Mouse (Mus musculus) midbrain, embryonic 10.5 days (tissue): ENCODE results near the gene Slain2. TPM values are rescaled to one million over a fixed set of nuclear protein-coding genes. Genes with fewer than 3 reads are reported as not detected.
"Not testable (repeated sequence)": the region's sequence is repeated elsewhere in the genome, so short reads cannot be mapped to it uniquely, and the experiment has no call there.

Experiments used
- DNase-seq: peaks from one replicate; pipeline ENCODE4 v3.0.0-alpha.2; 2017; ENCODE audit warnings: low spot score
- H3K27ac ChIP-seq: fragments of 300-500 bp; sonication (generic); replicated peaks from 2 replicates; pipeline ENCODE4 v1.5.1; 2016; ENCODE audit warnings: mild to moderate bottlenecking
- H3K27me3 ChIP-seq: fragments of 300-500 bp; sonication (generic); 2 replicates; pipeline ENCODE4 v1.6.1; 2016; ENCODE audit warnings: low read depth, mild to moderate bottlenecking; ENCODE audit not compliant: poor library complexity, severe bottlenecking
- H3K36me3 ChIP-seq: fragments of 300-500 bp; sonication (generic); 2 replicates; pipeline ENCODE4 v1.6.1; 2016; ENCODE audit warnings: mild to moderate bottlenecking, moderate library complexity
- H3K4me1 ChIP-seq: fragments of 300-500 bp; sonication (generic); 2 replicates; pipeline ENCODE4 v1.6.1; 2016
- H3K4me3 ChIP-seq: fragments of 300-500 bp; sonication (generic); 2 replicates; pipeline ENCODE4 v1.5.1; 2016; ENCODE audit warnings: mild to moderate bottlenecking, moderate library complexity
- H3K9me3 ChIP-seq: fragments of 300-500 bp; sonication (generic); replicated peaks from 2 replicates; pipeline ENCODE4 v1.6.1; 2016; ENCODE audit warnings: mild to moderate bottlenecking
- WGBS: fragments of 180-500 bp; shearing (Covaris S2); methylation state at CpG from one replicate; pipeline ENCODE4 v1.1.7; 2016; 5-methylcytosine and 5-hydroxymethylcytosine counted together
- polyA plus RNA-seq: library from polyadenylated mRNA; unstranded; fragments of >200 nt; fragmentation: Nextera tagmentation; extraction: Ambion mirVana; gene quantifications from 2 replicates; pipeline ENCODE4 v1.2.1, GENCODE M21; 2016

Gene Slain2
- polyA plus RNA-seq, 1 experiment from 2014 or later, result 16.5 TPM

DNA sequence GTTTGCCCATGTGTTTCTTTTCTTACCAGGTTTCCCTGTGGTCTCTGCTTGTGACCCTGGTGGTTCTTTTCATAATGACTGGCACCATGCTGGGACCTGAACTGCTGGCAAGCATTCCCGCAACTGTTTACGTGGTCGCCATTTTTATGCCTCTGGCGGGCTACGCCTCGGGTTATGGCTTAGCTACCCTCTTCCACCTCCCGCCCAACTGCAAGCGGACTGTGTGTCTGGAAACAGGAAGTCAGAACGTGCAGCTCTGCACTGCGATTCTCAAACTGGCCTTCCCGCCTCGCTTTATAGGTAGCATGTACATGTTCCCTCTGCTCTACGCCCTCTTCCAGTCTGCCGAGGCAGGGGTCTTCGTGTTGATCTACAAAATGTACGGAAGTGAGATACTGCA, 97.7 kb downstream of the Slain2 start:
- WGBS, result 94% methylated on average over 16 of the region's 16 CpGs
- not testable (repeated sequence) for H3K4me3 ChIP-seq, H3K36me3 ChIP-seq, H3K27ac ChIP-seq, DNase-seq, H3K9me3 ChIP-seq
- H3K27me3 ChIP-seq, result peaks cover 68% of the 10 kb centered on the region
- H3K4me1 ChIP-seq, result peaks cover 19% of the 10 kb centered on the region

DNA sequence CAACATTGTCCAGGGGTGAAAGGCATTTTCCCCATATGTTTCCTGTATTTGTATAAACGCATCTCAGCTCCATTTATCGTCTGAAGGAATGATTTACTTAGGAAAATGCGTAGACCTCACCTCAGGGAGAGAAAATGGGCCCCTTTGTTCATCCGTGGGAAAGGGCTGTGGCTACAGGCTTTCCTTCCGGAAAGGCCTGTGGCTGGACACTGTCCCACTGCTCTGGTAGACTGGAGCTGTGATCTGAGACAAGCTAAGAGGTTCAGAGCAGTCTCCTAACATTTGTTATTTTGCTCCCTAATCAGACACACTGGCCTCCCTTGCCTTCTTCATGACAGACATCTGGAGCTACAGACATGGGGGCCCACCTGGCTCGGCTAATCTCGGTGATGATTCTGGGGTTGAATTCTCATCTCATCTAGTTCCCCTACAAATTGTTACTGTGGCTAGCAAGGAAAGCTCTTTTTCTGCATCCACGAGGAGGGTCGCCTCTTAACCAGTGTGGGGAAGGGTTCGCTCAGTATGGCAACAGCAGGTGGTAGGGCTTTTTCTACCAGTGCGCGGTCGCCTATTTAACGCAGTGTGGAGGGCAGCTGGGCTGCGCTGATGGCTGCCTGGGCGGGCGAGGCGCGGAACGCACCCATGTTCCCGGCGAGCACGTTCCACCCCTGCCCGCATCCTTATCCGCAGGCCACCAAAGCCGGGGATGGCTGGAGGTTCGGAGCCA, 98.9 kb downstream of the Slain2 start:
- peak; percentile 33 for DNase-seq
- peak overlapping the region; percentile 55 for H3K4me3 ChIP-seq
- not testable (repeated sequence) for H3K36me3 ChIP-seq, H3K9me3 ChIP-seq, H3K27ac ChIP-seq
- peaks cover 13% of the 10 kb centered on the region for H3K4me1 ChIP-seq
- 24% methylated on average over 24 of the region's 27 CpGs for whole genome bisulfite sequencing
- H3K27me3 ChIP-seq, result peaks cover 55% of the 10 kb centered on the region

DNA sequence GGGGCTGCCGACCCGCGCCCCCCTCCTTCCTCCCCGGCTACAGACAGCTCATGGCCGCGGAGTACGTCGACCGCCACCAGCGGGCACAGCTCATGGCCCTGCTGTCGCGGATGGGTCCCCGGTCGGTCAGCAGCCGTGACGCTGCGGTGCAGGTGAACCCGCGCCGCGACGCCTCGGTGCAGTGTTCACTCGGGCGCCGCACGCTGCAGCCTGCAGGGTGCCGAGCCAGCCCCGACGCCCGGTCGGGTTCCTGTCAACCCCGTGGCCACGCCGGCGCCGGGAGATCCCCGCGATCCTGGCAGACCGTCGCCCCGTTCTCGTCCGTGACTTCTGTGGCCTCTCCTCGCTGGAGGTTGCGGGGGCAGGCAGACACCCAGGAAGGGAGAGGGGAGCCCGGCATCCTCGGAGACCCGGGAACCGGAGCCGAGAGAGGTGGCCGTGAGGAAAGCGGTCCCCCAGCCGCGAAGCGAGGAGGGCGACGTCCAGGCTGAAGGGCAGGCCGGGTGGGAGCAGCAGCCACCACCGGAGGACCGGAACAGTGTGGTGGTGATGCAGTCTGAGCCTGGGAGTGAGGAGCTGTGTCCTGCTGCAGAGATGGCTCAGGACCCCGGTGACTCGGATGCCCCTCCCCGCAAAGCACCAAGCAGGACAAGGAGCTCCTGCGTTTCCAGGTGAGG, 99.6 kb downstream of the Slain2 start:
- not testable (repeated sequence) for H3K9me3 ChIP-seq, H3K36me3 ChIP-seq
- 2% methylated on average over 58 of the region's 65 CpGs for WGBS
- H3K4me3 ChIP-seq, result peak overlapping the region; percentile 55
- DNase-seq, result peak; percentile 52
- 0 out of 2 replicates have a peak overlapping the region, but pooled peaks have one; percentile 33 for H3K27ac ChIP-seq
- H3K27me3 ChIP-seq, result peaks cover 48% of the 10 kb centered on the region
- peaks cover 13% of the 10 kb centered on the region for H3K4me1 ChIP-seq

DNA sequence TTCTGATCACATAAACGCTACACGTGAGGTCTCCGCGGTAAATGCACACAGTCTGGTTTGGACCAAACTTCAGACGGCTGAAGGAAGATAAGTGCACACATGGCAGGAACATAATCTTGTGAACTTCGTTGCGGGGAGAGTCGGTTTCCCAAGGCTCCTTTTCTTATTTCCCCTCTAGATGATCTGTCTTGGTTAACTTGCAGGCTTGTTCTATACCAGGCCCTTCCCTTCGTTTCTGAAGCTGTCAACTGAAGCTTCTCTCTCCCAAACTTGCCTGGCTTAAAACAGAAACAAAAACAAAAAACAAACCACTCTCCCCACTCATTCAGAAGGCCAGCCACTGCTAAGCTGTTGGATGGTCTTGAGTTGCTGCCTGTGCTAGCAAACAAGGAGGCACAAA, 100.6 kb downstream of the Slain2 start:
- Histone ChIP-seq H3K9me3 (no peaks in the 10 kb centered on the region), H3K27me3 (peaks cover 42% of the 10 kb centered on the region), H3K36me3 (no peaks in the 10 kb centered on the region), H3K4me3 (no peak overlapping the region), H3K27ac (no peak overlapping the region), H3K4me1 (peaks cover 13% of the 10 kb centered on the region)
- WGBS, result 68% methylated on average over 9 of the region's 9 CpGs
- DNase-seq, result no peak

DNA sequence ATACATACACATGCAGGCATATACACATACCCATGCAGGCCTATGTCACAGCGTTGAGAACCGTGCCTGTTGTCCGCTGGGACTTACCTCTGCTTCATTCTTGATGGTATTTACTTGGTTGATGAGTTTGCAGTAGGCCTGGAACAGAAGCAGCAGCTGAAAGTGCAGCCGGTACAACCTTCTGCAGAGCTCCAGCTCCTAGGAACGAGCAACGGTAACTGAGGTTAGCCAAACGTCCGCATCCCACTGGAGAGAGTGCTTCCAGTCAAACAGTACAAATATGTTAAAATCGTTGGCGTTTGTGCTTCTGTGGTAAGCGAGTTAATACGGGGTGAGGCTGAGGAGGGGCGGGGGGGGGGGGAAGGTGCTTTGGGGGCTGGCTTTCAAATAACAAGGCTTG, 109.7 kb downstream of the Slain2 start:
- no peaks in the 10 kb centered on the region for H3K4me1 ChIP-seq
- no peaks in the 10 kb centered on the region for H3K9me3 ChIP-seq
- DNase-seq, result no peak
- peaks cover 56% of the 10 kb centered on the region for H3K36me3 ChIP-seq
- 93% methylated on average over 13 of the region's 13 CpGs for WGBS
- H3K4me3 ChIP-seq, result no peak overlapping the region
- no peaks in the 10 kb centered on the region for H3K27me3 ChIP-seq
- H3K27ac ChIP-seq, result no peak overlapping the region

Other genes with a start within 250 kb of the Slain2 start
- 0.06 TPM in 1 of 2 replicates, not detected in the other for gene Txk, start 161.5 kb upstream of the Slain2 start, polyA plus RNA-seq
- 3.2 and 4.6 TPM in 2 replicates for gene Tec, start 45.8 kb upstream of the Slain2 start, polyA plus RNA-seq
- not detected in 2 replicates for gene Gm10135, start 60.4 kb downstream of the Slain2 start, polyA plus RNA-seq
- 1.9 and 6.6 TPM in 2 replicates for gene Slc10a4, start 92.6 kb downstream of the Slain2 start, polyA plus RNA-seq